Mouse (Mus musculus): ENCODE measurements around the gene Rad52.
A peak's percentile ranks its signal among the peaks of the same experiment; 100 is the strongest.

Rad52 gene

GRCm38 (mm10) chr6:119902204-119903080 lies at the start of gene Rad52:
Rad52 (plus strand) TSS chr6:119902698.
- peak; percentile 91 for DNase-seq

GRCm38 (mm10) chr6:119854156-119854555 lies 48.3 kb upstream of the Rad52 start:
- DNase-seq: no peak

GRCm38 (mm10) chr6:119855471-119855870 lies 47.0 kb upstream of the Rad52 start:
- no peak for DNase-seq

GRCm38 (mm10) chr6:119860236-119860635 lies 42.3 kb upstream of the Rad52 start:
- DNase-seq: no peak

- DNase-seq: no peak
Measured at GRCm38 (mm10) chr6:119861519-119861918, 41.0 kb upstream of the Rad52 start.

- DNase-seq: peak; percentile 35 to 63
Measured at GRCm38 (mm10) chr6:119864341-119865034, 38.0 kb upstream of the Rad52 start.

- no peak for DNase-seq
Measured at GRCm38 (mm10) chr6:119883151-119883550, 19.3 kb upstream of the Rad52 start.

GRCm38 (mm10) chr6:119892711-119893110 lies 9.8 kb upstream of the Rad52 start:
- no peak for DNase-seq

- no peak for DNase-seq
Measured at GRCm38 (mm10) chr6:119903081-119903789, 737 bp downstream of the Rad52 start.

GRCm38 (mm10) chr6:119905461-119905860 lies 3.0 kb downstream of the Rad52 start:
- no peak for DNase-seq

GRCm38 (mm10) chr6:119912046-119912445 lies 9.5 kb downstream of the Rad52 start:
- DNase-seq: peak in 1 of 2 experiments; percentile 34

- DNase-seq: no peak
Measured at GRCm38 (mm10) chr6:119915710-119916109, 13.2 kb downstream of the Rad52 start.

- DNase-seq: peak; percentile 43 to 51
Measured at GRCm38 (mm10) chr6:119918561-119919181, 16.2 kb downstream of the Rad52 start.

- DNase-seq: no peak
Measured at GRCm38 (mm10) chr6:119922136-119922535, 19.6 kb downstream of the Rad52 start.

GRCm38 (mm10) chr6:119922544-119922943 lies 20.0 kb downstream of the Rad52 start:
- DNase-seq: no peak

GRCm38 (mm10) chr6:119924235-119925005 lies 21.9 kb downstream of the Rad52 start:
- DNase-seq: peak in 1 of 2 experiments; percentile 12

Measured in lung, postnatal 4 days (tissue).